Mouse (Mus musculus): ENCODE results near the gene F10. TPM values are rescaled to one million over a fixed set of nuclear protein-coding genes. Genes with fewer than 3 reads are reported as not detected.

F10 gene
- polyA plus RNA-seq, 1 experiment = 0.91 TPM

GRCm38 (mm10) chr8:12998331-12998730 lies 38.8 kb upstream of the F10 start:
- Histone ChIP-seq H3K27ac (ENCODE audit: insufficient read depth, low read depth, low read length) (no peak overlapping the region), H3K4me1 (ENCODE audit: control insufficient read depth, insufficient read depth, low read length) (no peaks in the 10 kb centered on the region), H3K4me3 (ENCODE audit: insufficient read depth, low read depth, low read length) (no peak overlapping the region), H3K36me3 (ENCODE audit: control insufficient read depth, insufficient read depth, low read length) (no peaks in the 10 kb centered on the region), H3K27me3 (replicated peaks; ENCODE audit: control insufficient read depth, insufficient read depth, low read length) (no peaks in the 10 kb centered on the region)
- DNase-seq = no peak
- 63% methylated on average over 7 of the region's 8 CpGs for WGBS
- TF ChIP-seq CTCF (conservative IDR thresholded peaks at IDR 0.05; ENCODE audit: insufficient read depth, insufficient read length, low read depth, low read length) = no peak
- TF ChIP-seq POLR2A (IDR thresholded peaks at IDR 0.05; ENCODE audit: low read depth, low read length) = no peak

- Histone ChIP-seq H3K36me3 (ENCODE audit: control insufficient read depth, insufficient read depth, low read length) (no peaks in the 10 kb centered on the region), H3K27ac (ENCODE audit: insufficient read depth, low read depth, low read length) (no peak overlapping the region), H3K4me3 (ENCODE audit: insufficient read depth, low read depth, low read length) (no peak overlapping the region), H3K27me3 (replicated peaks; ENCODE audit: control insufficient read depth, insufficient read depth, low read length) (no peaks in the 10 kb centered on the region), H3K4me1 (ENCODE audit: control insufficient read depth, insufficient read depth, low read length) (no peaks in the 10 kb centered on the region)
- no peak for DNase-seq
- TF ChIP-seq POLR2A (IDR thresholded peaks at IDR 0.05; ENCODE audit: low read depth, low read length) = no peak
- no peak for TF ChIP-seq CTCF (conservative IDR thresholded peaks at IDR 0.05; ENCODE audit: insufficient read depth, insufficient read length, low read depth, low read length)
- WGBS = 56% methylated on average over 9 of the region's 9 CpGs
Measured at GRCm38 (mm10) chr8:12999793-13000192, 37.3 kb upstream of the F10 start.

GRCm38 (mm10) chr8:13007458-13007857 lies 29.6 kb upstream of the F10 start:
- Histone ChIP-seq H3K27ac (ENCODE audit: insufficient read depth, low read depth, low read length) (no peak overlapping the region), H3K4me3 (ENCODE audit: insufficient read depth, low read depth, low read length) (no peak overlapping the region), H3K27me3 (replicated peaks; ENCODE audit: control insufficient read depth, insufficient read depth, low read length) (no peaks in the 10 kb centered on the region), H3K4me1 (ENCODE audit: control insufficient read depth, insufficient read depth, low read length) (no peaks in the 10 kb centered on the region), H3K36me3 (ENCODE audit: control insufficient read depth, insufficient read depth, low read length) (no peaks in the 10 kb centered on the region)
- no peak for DNase-seq
- TF ChIP-seq POLR2A (IDR thresholded peaks at IDR 0.05; ENCODE audit: low read depth, low read length) (no peak), CTCF (conservative IDR thresholded peaks at IDR 0.05; ENCODE audit: insufficient read depth, insufficient read length, low read depth, low read length) (no peak)
- 58% methylated on average over 4 of the region's 4 CpGs for WGBS

- TF ChIP-seq POLR2A (IDR thresholded peaks at IDR 0.05; ENCODE audit: low read depth, low read length) = no peak
- peak; percentile 65 for TF ChIP-seq CTCF (conservative IDR thresholded peaks at IDR 0.05; ENCODE audit: insufficient read depth, insufficient read length, low read depth, low read length)
- Histone ChIP-seq H3K27ac (ENCODE audit: insufficient read depth, low read depth, low read length) (no peak overlapping the region), H3K36me3 (ENCODE audit: control insufficient read depth, insufficient read depth, low read length) (no peaks in the 10 kb centered on the region), H3K4me3 (ENCODE audit: insufficient read depth, low read depth, low read length) (no peak overlapping the region), H3K4me1 (ENCODE audit: control insufficient read depth, insufficient read depth, low read length) (no peaks in the 10 kb centered on the region), H3K27me3 (replicated peaks; ENCODE audit: control insufficient read depth, insufficient read depth, low read length) (no peaks in the 10 kb centered on the region)
- DNase-seq = peak; percentile 9
- WGBS = 73% methylated on average over 4 of the region's 4 CpGs
Measured at GRCm38 (mm10) chr8:13010313-13010712, 26.8 kb upstream of the F10 start.

- WGBS = 59% methylated on average over 4 of the region's 4 CpGs
- no peak overlapping the region for H3K27ac ChIP-seq (ENCODE audit: insufficient read depth, low read depth, low read length)
- TF ChIP-seq CTCF (conservative IDR thresholded peaks at IDR 0.05; ENCODE audit: insufficient read depth, insufficient read length, low read depth, low read length) (no peak), POLR2A (IDR thresholded peaks at IDR 0.05; ENCODE audit: low read depth, low read length) (no peak)
- H3K27me3 ChIP-seq (replicated peaks; ENCODE audit: control insufficient read depth, insufficient read depth, low read length) = no peaks in the 10 kb centered on the region
- H3K4me1 ChIP-seq (ENCODE audit: control insufficient read depth, insufficient read depth, low read length) = no peaks in the 10 kb centered on the region
- DNase-seq = peak; percentile 18
- H3K36me3 ChIP-seq (ENCODE audit: control insufficient read depth, insufficient read depth, low read length) = no peaks in the 10 kb centered on the region
- no peak overlapping the region for H3K4me3 ChIP-seq (ENCODE audit: insufficient read depth, low read depth, low read length)
Measured at GRCm38 (mm10) chr8:13019560-13019959, 17.5 kb upstream of the F10 start.

GRCm38 (mm10) chr8:13021830-13022229 lies 15.3 kb upstream of the F10 start:
- no peak overlapping the region for H3K4me3 ChIP-seq (ENCODE audit: insufficient read depth, low read depth, low read length)
- no peaks in the 10 kb centered on the region for H3K27me3 ChIP-seq (replicated peaks; ENCODE audit: control insufficient read depth, insufficient read depth, low read length)
- TF ChIP-seq POLR2A (IDR thresholded peaks at IDR 0.05; ENCODE audit: low read depth, low read length) (no peak), CTCF (conservative IDR thresholded peaks at IDR 0.05; ENCODE audit: insufficient read depth, insufficient read length, low read depth, low read length) (no peak)
- no peaks in the 10 kb centered on the region for H3K36me3 ChIP-seq (ENCODE audit: control insufficient read depth, insufficient read depth, low read length)
- 95% methylated on average over 8 of the region's 8 CpGs for WGBS
- DNase-seq = no peak
- H3K4me1 ChIP-seq (ENCODE audit: control insufficient read depth, insufficient read depth, low read length) = no peaks in the 10 kb centered on the region
- no peak overlapping the region for H3K27ac ChIP-seq (ENCODE audit: insufficient read depth, low read depth, low read length)

DNA sequence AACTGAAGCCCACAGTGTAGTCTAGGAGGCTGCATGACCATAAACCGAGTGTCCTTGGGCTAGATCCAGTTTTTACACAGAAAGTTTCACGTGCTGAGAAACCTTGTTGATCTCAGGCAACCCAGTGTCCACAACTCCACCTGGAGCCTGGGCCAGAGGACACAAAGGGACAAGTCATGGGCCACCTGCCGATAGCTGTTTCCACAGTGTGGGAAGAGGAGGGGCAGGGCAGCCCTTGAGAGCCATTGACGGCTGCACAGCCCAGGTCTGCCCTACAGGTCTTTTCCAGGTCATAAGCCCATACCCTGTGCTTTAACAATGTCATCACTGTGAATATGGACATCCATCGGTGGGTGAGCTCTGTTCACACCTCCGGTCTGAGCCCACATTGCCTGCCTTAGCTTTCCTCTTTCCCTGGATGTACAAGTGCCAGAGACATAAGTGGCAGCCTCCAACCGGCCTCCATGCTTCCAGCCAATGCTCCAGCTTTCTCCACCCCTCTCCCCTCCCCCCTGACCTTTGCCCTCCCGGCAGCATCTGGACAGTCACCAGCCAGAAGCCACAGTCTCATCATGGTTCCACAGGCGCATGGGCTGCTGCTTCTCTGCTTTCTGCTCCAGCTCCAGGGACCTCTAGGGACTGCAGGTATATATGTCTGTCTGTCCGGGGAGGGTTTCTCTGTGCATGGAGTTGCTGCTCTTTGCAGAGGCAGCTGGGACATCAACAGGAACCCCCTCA lies 11.5 kb upstream of the F10 start, which contains the start of gene F7:
Gene F7 (plus strand): TSS at position 548 of the 738 bp plus-strand sequence.
- DNase-seq = peak; percentile 49
- 63% methylated on average over 10 of the region's 10 CpGs for WGBS
- H3K27ac ChIP-seq (ENCODE audit: insufficient read depth, low read depth, low read length) = no peak within 1 kb of the TSS
- H3K36me3 ChIP-seq (ENCODE audit: control insufficient read depth, insufficient read depth, low read length) = no peaks in the 10 kb centered on the region
- TF ChIP-seq POLR2A (IDR thresholded peaks at IDR 0.05; ENCODE audit: low read depth, low read length) = no peak
- TF ChIP-seq CTCF (conservative IDR thresholded peaks at IDR 0.05; ENCODE audit: insufficient read depth, insufficient read length, low read depth, low read length) = no peak
- no peaks in the 10 kb centered on the region for H3K27me3 ChIP-seq (replicated peaks; ENCODE audit: control insufficient read depth, insufficient read depth, low read length)
- H3K4me1 ChIP-seq (ENCODE audit: control insufficient read depth, insufficient read depth, low read length) = no peaks in the 10 kb centered on the region
- no peak within 1 kb of the TSS for H3K4me3 ChIP-seq (ENCODE audit: insufficient read depth, low read depth, low read length)
